Mouse (Mus musculus) limb, embryonic 11.5 days (tissue): ENCODE results near the gene Olfr429. TPM values are rescaled to one million over a fixed set of nuclear protein-coding genes. Genes with fewer than 3 reads are reported as not detected.

ENCODE experiments used
- ATAC-seq: fragments of 200-750 bp; cut with Nextera tagmentation; 2 replicates; pipeline ENCODE4 v1.8.0; 2017; ENCODE audit warnings: low read depth; ENCODE audit not compliant: insufficient number of reproducible peaks, low FRiP score, low TSS enrichment
- DNase-seq: peaks from one replicate; pipeline ENCODE4 v3.0.0-alpha.2; 2015; ENCODE audit warnings: low spot score
- H3K27ac ChIP-seq: fragments of 300-500 bp; sonication (generic); replicated peaks from 2 replicates; pipeline ENCODE4 v1.5.1; 2014; ENCODE audit warnings: low read depth, mild to moderate bottlenecking, low read length
- H3K27me3 ChIP-seq: fragments of 300-500 bp; sonication (generic); 2 replicates; pipeline ENCODE4 v1.6.1; 2014; ENCODE audit warnings: mild to moderate bottlenecking, low read length, mixed read lengths; ENCODE audit not compliant: control insufficient read depth, insufficient read depth
- H3K36me3 ChIP-seq: fragments of 300-500 bp; sonication (generic); 2 replicates; pipeline ENCODE4 v1.6.1; 2014; ENCODE audit warnings: mild to moderate bottlenecking, low read length, moderate library complexity, mixed read lengths; ENCODE audit not compliant: control insufficient read depth, insufficient read depth
- H3K4me1 ChIP-seq: fragments of 300-500 bp; sonication (generic); 2 replicates; pipeline ENCODE4 v1.6.1; 2014; ENCODE audit warnings: low read length, mixed read lengths; ENCODE audit not compliant: control insufficient read depth, insufficient read depth
- H3K4me2 ChIP-seq: fragments of 300-500 bp; sonication (generic); 2 replicates; pipeline ENCODE4 v1.6.1; 2014; ENCODE audit warnings: low read depth, mild to moderate bottlenecking, moderate library complexity; ENCODE audit not compliant: severe bottlenecking
- H3K4me3 ChIP-seq: fragments of 300-500 bp; sonication (generic); 2 replicates; pipeline ENCODE4 v1.5.1; 2014; ENCODE audit warnings: low read depth, low read length
- H3K9ac ChIP-seq: fragments of 300-500 bp; sonication (generic); 2 replicates; pipeline ENCODE4 v1.6.1; 2014; ENCODE audit warnings: mild to moderate bottlenecking, low read length
- H3K9me3 ChIP-seq: fragments of 300-500 bp; sonication (generic); 2 replicates; pipeline ENCODE4 v1.6.1; 2016; ENCODE audit warnings: low read length; ENCODE audit not compliant: control insufficient read depth
- WGBS: fragments of 180-500 bp; shearing (Covaris S2); extraction: QIAGEN DNeasy Blood & Tissue Kit; methylation state at CpG from one replicate; pipeline ENCODE4 v1.1.7; 2014; 5-methylcytosine and 5-hydroxymethylcytosine counted together
- polyA plus RNA-seq: library from polyadenylated mRNA; unstranded; fragments of >200 nt; fragmentation: Nextera tagmentation; extraction: Ambion mirVana; gene quantifications from 2 replicates; pipeline ENCODE4 v1.2.1, GENCODE M21; 2014

Olfr429 gene
- polyA plus RNA-seq, 1 experiment from 2014 or later: not detected

GRCm38 (mm10) chr1:174121062-174121461 lies 36.9 kb downstream of the Olfr429 start, which contains the start of gene Olfr231:
Gene Olfr231 (minus strand): TSS chr1:174121162.
- H3K4me3 ChIP-seq: no peak within 1 kb of the TSS
- ATAC-seq (no peak), DNase-seq (no peak)
- 68% methylated on average over 2 of the region's 2 CpGs for WGBS
- H3K4me1 ChIP-seq: no peaks in the 10 kb centered on the region
- H3K27me3 ChIP-seq: no peaks in the 10 kb centered on the region
- H3K9me3 ChIP-seq: no peaks in the 10 kb centered on the region
- no peaks in the 10 kb centered on the region for H3K36me3 ChIP-seq
- no peak within 1 kb of the TSS for H3K9ac ChIP-seq
- no peak within 1 kb of the TSS for H3K27ac ChIP-seq
- no peak within 1 kb of the TSS for H3K4me2 ChIP-seq

GRCm38 (mm10) chr1:174131217-174131616 lies 47.1 kb downstream of the Olfr429 start, which contains the start of gene Olfr424:
Gene Olfr424 (plus strand): TSS chr1:174131517.
- no peak within 1 kb of the TSS for H3K9ac ChIP-seq
- H3K4me1 ChIP-seq: no peaks in the 10 kb centered on the region
- no peak within 1 kb of the TSS for H3K27ac ChIP-seq
- WGBS: 79% methylated on average over 3 of the region's 3 CpGs
- no peaks in the 10 kb centered on the region for H3K27me3 ChIP-seq
- ATAC-seq (no peak), DNase-seq (no peak)
- H3K4me2 ChIP-seq: no peak within 1 kb of the TSS
- H3K9me3 ChIP-seq: no peaks in the 10 kb centered on the region
- H3K36me3 ChIP-seq: no peaks in the 10 kb centered on the region
- no peak within 1 kb of the TSS for H3K4me3 ChIP-seq

GRCm38 (mm10) chr1:174131999-174132398 lies 47.9 kb downstream of the Olfr429 start:
- ATAC-seq (no peak), DNase-seq (no peak)
- Histone ChIP-seq H3K9ac (no peak overlapping the region), H3K4me3 (no peak overlapping the region), H3K4me2 (no peak overlapping the region), H3K4me1 (no peaks in the 10 kb centered on the region), H3K27me3 (no peaks in the 10 kb centered on the region), H3K9me3 (no peaks in the 10 kb centered on the region), H3K36me3 (no peaks in the 10 kb centered on the region), H3K27ac (no peak overlapping the region)
- 75% methylated on average over 3 of the region's 3 CpGs for WGBS

Other genes starting within 250 kb of the Olfr429 start
- gene Ifi211, start 171.3 kb upstream of the Olfr429 start, polyA plus RNA-seq: 0.16 and 0.18 TPM in 2 replicates
- 0.32 and 1.3 TPM in 2 replicates for gene Mndal, start 141.8 kb upstream of the Olfr429 start, polyA plus RNA-seq
- 0.04 and 0.24 TPM in 2 replicates for gene Ifi203, start 141.7 kb upstream of the Olfr429 start, polyA plus RNA-seq
- not detected in 2 replicates for gene Ifi202b, start 101.6 kb upstream of the Olfr429 start, polyA plus RNA-seq
- gene Ifi205, start 52.5 kb upstream of the Olfr429 start, polyA plus RNA-seq: not detected in 2 replicates
- gene Olfr433, start 43.6 kb upstream of the Olfr429 start, polyA plus RNA-seq: not detected in 2 replicates
- gene Olfr432, start 35.1 kb upstream of the Olfr429 start, polyA plus RNA-seq: not detected in 2 replicates
- not detected in 2 replicates for gene Olfr430, start 17.7 kb upstream of the Olfr429 start, polyA plus RNA-seq
- gene Olfr427, start 12.6 kb downstream of the Olfr429 start, polyA plus RNA-seq: not detected in 2 replicates
- gene Olfr231, start 36.8 kb downstream of the Olfr429 start, polyA plus RNA-seq: not detected in 2 replicates
- gene Olfr424, start 47.2 kb downstream of the Olfr429 start, polyA plus RNA-seq: not detected in 2 replicates
- not detected in 2 replicates for gene Olfr420, start 71.3 kb downstream of the Olfr429 start, polyA plus RNA-seq
- 1.8 and 1.9 TPM in 2 replicates for gene Spta1, start 88.4 kb downstream of the Olfr429 start, polyA plus RNA-seq
- not detected in 2 replicates for gene Olfr419, start 167.7 kb downstream of the Olfr429 start, polyA plus RNA-seq
- not detected in 2 replicates for gene Mptx1, start 246.2 kb downstream of the Olfr429 start, polyA plus RNA-seq